Mouse (Mus musculus) limb, embryonic 14.5 days (tissue): ENCODE results near the gene Gm20219. TPM values are rescaled to one million over a fixed set of nuclear protein-coding genes. Genes with fewer than 3 reads are reported as not detected.
"Not testable (repeated sequence)": the region's sequence is repeated elsewhere in the genome, so short reads cannot be mapped to it uniquely, and the experiment has no call there.

ENCODE experiments used
- ATAC-seq: fragments of 200-750 bp; cut with Nextera tagmentation; 2 replicates; pipeline ENCODE4 v1.8.0; 2017; ENCODE audit warnings: low read depth, moderate number of reproducible peaks, moderate TSS enrichment; ENCODE audit not compliant: low FRiP score
- DNase-seq: peaks from one replicate; pipeline ENCODE4 v3.0.0-alpha.2; 2015; ENCODE audit warnings: low spot score
- H3K27ac ChIP-seq: fragments of 300-500 bp; sonication (generic); replicated peaks from 2 replicates; pipeline ENCODE4 v1.5.1; 2014; ENCODE audit warnings: low read depth, mild to moderate bottlenecking, low read length, moderate library complexity, mixed read lengths
- H3K27me3 ChIP-seq: fragments of 300-500 bp; sonication (generic); 2 replicates; pipeline ENCODE4 v1.6.1; 2014; ENCODE audit warnings: low read length, mixed read lengths; ENCODE audit not compliant: control insufficient read depth, insufficient read depth
- H3K36me3 ChIP-seq: fragments of 300-500 bp; sonication (generic); 2 replicates; pipeline ENCODE4 v1.6.1; 2014; ENCODE audit warnings: mild to moderate bottlenecking, low read length, moderate library complexity, mixed read lengths; ENCODE audit not compliant: control insufficient read depth, insufficient read depth
- H3K4me1 ChIP-seq: fragments of 300-500 bp; sonication (generic); 2 replicates; pipeline ENCODE4 v1.6.1; 2014; ENCODE audit warnings: antibody characterized with exemption, low read length, mixed read lengths; ENCODE audit not compliant: control insufficient read depth, insufficient read depth
- H3K4me2 ChIP-seq: fragments of 300-500 bp; sonication (generic); replicated peaks from 2 replicates; pipeline ENCODE4 v1.6.1; 2014; ENCODE audit warnings: low read depth, mild to moderate bottlenecking, low read length, moderate library complexity; ENCODE audit not compliant: severe bottlenecking
- H3K4me3 ChIP-seq: fragments of 300-500 bp; sonication (generic); replicated peaks from 2 replicates; pipeline ENCODE4 v1.5.1; 2014; ENCODE audit warnings: low read length
- H3K9ac ChIP-seq: fragments of 300-500 bp; sonication (generic); 2 replicates; pipeline ENCODE4 v1.6.1; 2014; ENCODE audit warnings: mild to moderate bottlenecking, low read depth, low read length, moderate library complexity; ENCODE audit not compliant: severe bottlenecking
- H3K9me3 ChIP-seq: fragments of 300-500 bp; sonication (generic); 2 replicates; pipeline ENCODE4 v1.6.1; 2016; ENCODE audit warnings: low read length; ENCODE audit not compliant: control insufficient read depth
- POLR2A ChIP-seq: fragments of 200-500 bp; IDR thresholded peaks from 2 replicates; pipeline ENCODE4 v1.8.0; 2012; ENCODE audit warnings: inconsistent platforms, mild to moderate bottlenecking, moderate library complexity, borderline replicate concordance; ENCODE audit not compliant: insufficient read depth, insufficient read length; ENCODE audit errors: extremely low read depth
- WGBS: fragments of 180-500 bp; shearing (Covaris S2); extraction: QIAGEN DNeasy Blood & Tissue Kit; methylation state at CpG from one replicate; pipeline ENCODE4 v1.1.7; 2014; 5-methylcytosine and 5-hydroxymethylcytosine counted together
- polyA plus RNA-seq, 2 experiments: library from polyadenylated mRNA; depleted of rRNA in 1 of 2; stranded (reverse) in 1 of 2; unstranded in 1 of 2; fragments of >200 nt; fragmentation: Nextera tagmentation in 1 of 2; extraction: Ambion mirVana in 1 of 2; gene quantifications; 2 replicates each; pipeline versions ENCODE4 v1.2.1 to v1.2.3; 2012 to 2014

The Gm20219 gene
- polyA plus RNA-seq, 2 experiments, result 7.7 to 9.1 TPM

- Histone ChIP-seq H3K9ac (peak overlapping the region; percentile 75), H3K27me3 (peaks cover 36% of the 10 kb centered on the region), H3K4me3 (peak overlapping the region; percentile 64), H3K4me2 (peak overlapping the region; percentile 100), H3K4me1 (0 out of 2 replicates have a peak, but pooled peaks cover 4% of the 10 kb centered on the region), H3K36me3 (no peaks in the 10 kb centered on the region), H3K9me3 (peaks cover 4% of the 10 kb centered on the region; the same call in 1 of the 2 replicates), H3K27ac (peak overlapping the region; percentile 92)
- ATAC-seq (peak; percentile 98), DNase-seq (peak; percentile 99)
- peak; percentile 57; the same call in 1 of the 2 replicates for TF ChIP-seq POLR2A
- WGBS, result under 1% methylated on average over 41 of the region's 42 CpGs
Measured at GRCm38 (mm10) chr17:56507161-56508068, 46.8 kb downstream of the Gm20219 start.

DNA sequence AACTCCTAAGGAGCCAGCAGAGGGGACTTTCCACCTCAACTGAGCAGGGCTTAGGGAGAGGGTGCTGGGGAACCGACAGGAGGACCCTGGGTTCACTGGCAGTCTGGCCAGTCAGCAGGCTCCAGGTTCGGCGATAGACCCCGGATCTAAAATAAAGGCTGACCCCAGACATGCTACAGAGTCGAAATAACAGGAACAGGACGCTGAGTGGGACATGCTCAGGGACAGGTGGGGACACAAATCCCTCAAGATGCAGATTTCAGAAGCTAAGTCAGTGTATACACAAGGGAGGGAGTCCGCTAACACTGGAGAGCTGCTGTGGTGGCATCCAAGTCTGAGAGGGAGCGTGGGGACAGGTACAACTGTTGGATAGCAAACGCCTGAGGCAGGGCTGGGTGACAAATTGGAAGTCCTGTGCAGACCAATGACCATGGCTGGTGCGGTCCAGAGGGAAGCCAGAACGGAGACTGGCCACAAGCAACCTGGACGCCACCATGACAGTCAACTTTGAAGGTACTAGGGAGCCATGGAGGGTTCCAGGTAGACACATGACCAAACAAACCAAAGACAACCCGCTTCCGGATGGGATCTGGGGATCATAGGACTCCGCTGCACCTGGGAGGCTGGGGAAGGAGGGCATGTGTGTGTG is 47.6 kb downstream of the Gm20219 start:
- peak overlapping the region; percentile 100 for H3K4me2 ChIP-seq
- DNase-seq (no peak), ATAC-seq (no peak)
- WGBS, result 61% methylated on average over 15 of the region's 15 CpGs
- no peaks in the 10 kb centered on the region for H3K36me3 ChIP-seq
- peaks cover 4% of the 10 kb centered on the region; the same call in 1 of the 2 replicates for H3K9me3 ChIP-seq
- no peak for TF ChIP-seq POLR2A
- 0 out of 2 replicates have a peak, but pooled peaks cover 4% of the 10 kb centered on the region for H3K4me1 ChIP-seq
- peak overlapping the region; percentile 92 for H3K27ac ChIP-seq
- peak overlapping the region; percentile 64 for H3K4me3 ChIP-seq
- H3K9ac ChIP-seq, result peak overlapping the region; percentile 75
- peaks cover 27% of the 10 kb centered on the region for H3K27me3 ChIP-seq

- Histone ChIP-seq H3K9ac (no peak overlapping the region), H3K27ac (no peak overlapping the region), H3K4me2 (no peak overlapping the region), H3K4me3 (no peak overlapping the region), H3K36me3 (no peaks in the 10 kb centered on the region), H3K9me3 (peaks cover 4% of the 10 kb centered on the region; the same call in 1 of the 2 replicates), H3K4me1 (0 out of 2 replicates have a peak, but pooled peaks cover 4% of the 10 kb centered on the region), H3K27me3 (peaks cover 16% of the 10 kb centered on the region)
- DNase-seq (no peak), ATAC-seq (no peak)
- TF ChIP-seq POLR2A, result no peak
- 63% methylated on average over 10 of the region's 10 CpGs for WGBS
Measured at GRCm38 (mm10) chr17:56505401-56505800, 48.8 kb downstream of the Gm20219 start.

DNA sequence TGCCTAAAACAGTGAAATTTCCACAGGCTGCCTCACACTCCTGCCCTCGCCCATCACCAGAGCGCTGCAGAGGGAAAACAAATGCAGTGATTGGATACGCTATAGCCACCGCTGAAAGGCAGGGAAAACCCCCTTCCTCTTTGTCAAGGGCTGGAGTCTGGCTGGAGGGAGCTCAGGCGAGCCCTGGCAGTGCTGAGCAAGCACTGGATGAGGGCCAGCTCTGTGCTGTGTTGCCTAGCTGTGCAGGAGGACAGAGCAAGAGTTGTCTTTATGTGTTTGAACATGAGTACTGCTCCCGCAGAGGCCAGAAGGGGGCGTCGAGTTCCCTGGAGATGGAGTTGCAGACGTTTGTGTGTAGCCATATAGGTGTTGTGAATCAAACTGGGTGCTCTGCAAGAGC is 51.7 kb downstream of the Gm20219 start:
- no peak for ATAC-seq
- 43% methylated on average over 9 of the region's 9 CpGs for WGBS
- Histone ChIP-seq H3K4me1 (0 out of 2 replicates have a peak, but pooled peaks cover 4% of the 10 kb centered on the region), H3K9ac (no peak overlapping the region), H3K27ac (no peak overlapping the region), H3K4me3 (no peak overlapping the region), H3K36me3 (no peaks in the 10 kb centered on the region), H3K4me2 (no peak overlapping the region), H3K27me3 (no peaks in the 10 kb centered on the region; the same call in 1 of the 2 replicates), H3K9me3 (peaks cover 4% of the 10 kb centered on the region; the same call in 1 of the 2 replicates)
- TF ChIP-seq POLR2A, result no peak
- no peak for DNase-seq

- H3K9ac ChIP-seq, H3K36me3 ChIP-seq, H3K27me3 ChIP-seq, H3K9me3 ChIP-seq, DNase-seq, H3K4me2 ChIP-seq, H3K27ac ChIP-seq, H3K4me1 ChIP-seq, H3K4me3 ChIP-seq, ATAC-seq: not testable (repeated sequence)
- WGBS, result 54% methylated on average over 2 of the region's 2 CpGs
Measured at GRCm38 (mm10) chr17:56501635-56502400, 52.4 kb downstream of the Gm20219 start.

Other genes starting within 250 kb of the Gm20219 start
- gene Kdm4b, start 228.3 kb downstream of the Gm20219 start, polyA plus RNA-seq (2012; rRNA removed), result 36.4 and 47.3 TPM in 2 replicates
- gene Kdm4b, start 228.3 kb downstream of the Gm20219 start, polyA plus RNA-seq (2014; fragmentation: Nextera tagmentation; extraction: Ambion mirVana), result 36.0 and 37.0 TPM in 2 replicates
- 483 and 667 TPM in 2 replicates for gene Ptprs, start 77.9 kb downstream of the Gm20219 start, polyA plus RNA-seq (2012; rRNA removed)
- gene Ptprs, start 77.9 kb downstream of the Gm20219 start, polyA plus RNA-seq (2014; fragmentation: Nextera tagmentation; extraction: Ambion mirVana), result 116 and 131 TPM in 2 replicates
- gene Znrf4, start 42.0 kb downstream of the Gm20219 start, polyA plus RNA-seq (2012; rRNA removed), result not detected in 2 replicates
- gene Znrf4, start 42.0 kb downstream of the Gm20219 start, polyA plus RNA-seq (2014; fragmentation: Nextera tagmentation; extraction: Ambion mirVana), result 0.17 TPM in 1 of 2 replicates, not detected in the other
- gene Safb2, start 30.2 kb upstream of the Gm20219 start, polyA plus RNA-seq (2012; rRNA removed), result 99.9 and 133 TPM in 2 replicates
- 52.1 and 66.3 TPM in 2 replicates for gene Safb2, start 30.2 kb upstream of the Gm20219 start, polyA plus RNA-seq (2014; fragmentation: Nextera tagmentation; extraction: Ambion mirVana)
- 157 and 169 TPM in 2 replicates for gene Safb, start 30.4 kb upstream of the Gm20219 start, polyA plus RNA-seq (2012; rRNA removed)
- gene Safb, start 30.4 kb upstream of the Gm20219 start, polyA plus RNA-seq (2014; fragmentation: Nextera tagmentation; extraction: Ambion mirVana), result 71.8 and 83.6 TPM in 2 replicates
- gene 2410015M20Rik, start 55.4 kb upstream of the Gm20219 start, polyA plus RNA-seq (2012; rRNA removed), result 112 and 141 TPM in 2 replicates
- 257 and 294 TPM in 2 replicates for gene 2410015M20Rik, start 55.4 kb upstream of the Gm20219 start, polyA plus RNA-seq (2014; fragmentation: Nextera tagmentation; extraction: Ambion mirVana)
- gene Rpl36, start 59.0 kb upstream of the Gm20219 start, polyA plus RNA-seq (2012; rRNA removed), result 2,428 and 2,960 TPM in 2 replicates
- 2,222 and 2,347 TPM in 2 replicates for gene Rpl36, start 59.0 kb upstream of the Gm20219 start, polyA plus RNA-seq (2014; fragmentation: Nextera tagmentation; extraction: Ambion mirVana)
- 76.7 and 79.4 TPM in 2 replicates for gene Lonp1, start 72.5 kb upstream of the Gm20219 start, polyA plus RNA-seq (2012; rRNA removed)
- gene Lonp1, start 72.5 kb upstream of the Gm20219 start, polyA plus RNA-seq (2014; fragmentation: Nextera tagmentation; extraction: Ambion mirVana), result 45.6 and 54.9 TPM in 2 replicates
- gene Catsperd, start 73.8 kb upstream of the Gm20219 start, polyA plus RNA-seq (2012; rRNA removed), result 1.0 TPM in 2 replicates
- gene Catsperd, start 73.8 kb upstream of the Gm20219 start, polyA plus RNA-seq (2014; fragmentation: Nextera tagmentation; extraction: Ambion mirVana), result 0.48 and 0.58 TPM in 2 replicates
- gene Ranbp3, start 118.9 kb upstream of the Gm20219 start, polyA plus RNA-seq (2012; rRNA removed), result 139 and 154 TPM in 2 replicates
- gene Ranbp3, start 118.9 kb upstream of the Gm20219 start, polyA plus RNA-seq (2014; fragmentation: Nextera tagmentation; extraction: Ambion mirVana), result 86.3 and 93.8 TPM in 2 replicates
- 251 and 322 TPM in 2 replicates for gene Ndufa11, start 163.4 kb upstream of the Gm20219 start, polyA plus RNA-seq (2012; rRNA removed)
- gene Ndufa11, start 163.4 kb upstream of the Gm20219 start, polyA plus RNA-seq (2014; fragmentation: Nextera tagmentation; extraction: Ambion mirVana), result 469 and 480 TPM in 2 replicates
- 23.4 and 24.1 TPM in 2 replicates for gene Vmac, start 163.6 kb upstream of the Gm20219 start, polyA plus RNA-seq (2012; rRNA removed)
- gene Vmac, start 163.6 kb upstream of the Gm20219 start, polyA plus RNA-seq (2014; fragmentation: Nextera tagmentation; extraction: Ambion mirVana), result 24.1 and 25.0 TPM in 2 replicates
- 24.1 and 36.7 TPM in 2 replicates for gene Nrtn, start 203.1 kb upstream of the Gm20219 start, polyA plus RNA-seq (2012; rRNA removed)
- 31.9 and 36.5 TPM in 2 replicates for gene Nrtn, start 203.1 kb upstream of the Gm20219 start, polyA plus RNA-seq (2014; fragmentation: Nextera tagmentation; extraction: Ambion mirVana)
- gene Dus3l, start 210.4 kb upstream of the Gm20219 start, polyA plus RNA-seq (2012; rRNA removed), result 107 and 144 TPM in 2 replicates
- 43.6 and 44.4 TPM in 2 replicates for gene Dus3l, start 210.4 kb upstream of the Gm20219 start, polyA plus RNA-seq (2014; fragmentation: Nextera tagmentation; extraction: Ambion mirVana)
- gene Prr22, start 215.9 kb upstream of the Gm20219 start, polyA plus RNA-seq (2012; rRNA removed), result 4.5 and 5.0 TPM in 2 replicates
- gene Prr22, start 215.9 kb upstream of the Gm20219 start, polyA plus RNA-seq (2014; fragmentation: Nextera tagmentation; extraction: Ambion mirVana), result 0.58 and 0.97 TPM in 2 replicates